Mouse (Mus musculus): ENCODE measurements around the gene Sec11a. TPM values are rescaled to one million over a fixed set of nuclear protein-coding genes. Genes with fewer than 3 reads are reported as not detected.

Sec11a gene
- polyA plus RNA-seq, 1 experiment from 2014 or later = 204 TPM

- ATAC-seq (ENCODE audit: low FRiP score) = no peak
- Histone ChIP-seq H3K36me3 (ENCODE audit: control insufficient read depth, insufficient read depth, low read length) (peaks cover 36% of the 10 kb centered on the region), H3K4me1 (ENCODE audit: control insufficient read depth, insufficient read depth, low read length) (no peaks in the 10 kb centered on the region), H3K4me2 (no peak overlapping the region), H3K9me3 (ENCODE audit: control insufficient read depth, low read length) (no peaks in the 10 kb centered on the region), H3K27ac (ENCODE audit: low read depth, low read length) (no peak overlapping the region), H3K27me3 (ENCODE audit: control insufficient read depth, insufficient read depth, low read length) (no peaks in the 10 kb centered on the region), H3K4me3 (ENCODE audit: low read depth, low read length) (no peak overlapping the region), H3K9ac (ENCODE audit: low read length) (no peak overlapping the region)
- no peak for DNase-seq (ENCODE audit: low spot score, missing footprints)
- 85% methylated on average over 6 of the region's 6 CpGs for WGBS
Observed at GRCm38 (mm10) chr7:80893753-80894129, 53.8 kb downstream of the Sec11a start.

GRCm38 (mm10) chr7:80893086-80893752, 54.4 kb downstream of the Sec11a start:
- ATAC-seq (ENCODE audit: low FRiP score) (no peak), DNase-seq (ENCODE audit: low spot score, missing footprints) (no peak)
- WGBS = 93% methylated on average over 15 of the region's 15 CpGs
- H3K36me3 ChIP-seq (ENCODE audit: control insufficient read depth, insufficient read depth, low read length) = peaks cover 36% of the 10 kb centered on the region
- H3K4me2 ChIP-seq = no peak overlapping the region
- H3K9ac ChIP-seq (ENCODE audit: low read length) = no peak overlapping the region
- no peaks in the 10 kb centered on the region for H3K9me3 ChIP-seq (ENCODE audit: control insufficient read depth, low read length)
- no peaks in the 10 kb centered on the region for H3K4me1 ChIP-seq (ENCODE audit: control insufficient read depth, insufficient read depth, low read length)
- H3K27ac ChIP-seq (ENCODE audit: low read depth, low read length) = no peak overlapping the region
- H3K4me3 ChIP-seq (ENCODE audit: low read depth, low read length) = no peak overlapping the region
- no peaks in the 10 kb centered on the region for H3K27me3 ChIP-seq (ENCODE audit: control insufficient read depth, insufficient read depth, low read length)

GRCm38 (mm10) chr7:80889841-80890241, 57.7 kb downstream of the Sec11a start:
- no peak overlapping the region for H3K4me3 ChIP-seq (ENCODE audit: low read depth, low read length)
- ATAC-seq (ENCODE audit: low FRiP score) (no peak), DNase-seq (ENCODE audit: low spot score, missing footprints) (peak; percentile 81)
- H3K27me3 ChIP-seq (ENCODE audit: control insufficient read depth, insufficient read depth, low read length) = no peaks in the 10 kb centered on the region
- 85% methylated on average over 13 of the region's 13 CpGs for WGBS
- no peaks in the 10 kb centered on the region for H3K4me1 ChIP-seq (ENCODE audit: control insufficient read depth, insufficient read depth, low read length)
- no peak overlapping the region for H3K27ac ChIP-seq (ENCODE audit: low read depth, low read length)
- H3K9ac ChIP-seq (ENCODE audit: low read length) = no peak overlapping the region
- no peaks in the 10 kb centered on the region for H3K9me3 ChIP-seq (ENCODE audit: control insufficient read depth, low read length)
- no peak overlapping the region for H3K4me2 ChIP-seq
- H3K36me3 ChIP-seq (ENCODE audit: control insufficient read depth, insufficient read depth, low read length) = peaks cover 28% of the 10 kb centered on the region; the same call in 1 of the 2 replicates

GRCm38 (mm10) chr7:80889021-80889511, 58.5 kb downstream of the Sec11a start:
- Histone ChIP-seq H3K4me2 (no peak overlapping the region), H3K4me1 (ENCODE audit: control insufficient read depth, insufficient read depth, low read length) (no peaks in the 10 kb centered on the region), H3K27ac (ENCODE audit: low read depth, low read length) (peak overlapping the region; percentile 33; the same call in 1 of the 2 replicates), H3K9me3 (ENCODE audit: control insufficient read depth, low read length) (no peaks in the 10 kb centered on the region), H3K36me3 (ENCODE audit: control insufficient read depth, insufficient read depth, low read length) (peaks cover 27% of the 10 kb centered on the region; the same call in 1 of the 2 replicates), H3K9ac (ENCODE audit: low read length) (no peak overlapping the region), H3K4me3 (ENCODE audit: low read depth, low read length) (no peak overlapping the region), H3K27me3 (ENCODE audit: control insufficient read depth, insufficient read depth, low read length) (no peaks in the 10 kb centered on the region)
- WGBS = 50% methylated on average over 9 of the region's 9 CpGs
- ATAC-seq (ENCODE audit: low FRiP score) = peak; percentile 80
- peak; percentile 89 for DNase-seq (ENCODE audit: low spot score, missing footprints)

GRCm38 (mm10) chr7:80888595-80888994, 59.0 kb downstream of the Sec11a start:
- H3K4me3 ChIP-seq (ENCODE audit: low read depth, low read length) = no peak overlapping the region
- H3K4me1 ChIP-seq (ENCODE audit: control insufficient read depth, insufficient read depth, low read length) = no peaks in the 10 kb centered on the region
- no peaks in the 10 kb centered on the region for H3K9me3 ChIP-seq (ENCODE audit: control insufficient read depth, low read length)
- no peaks in the 10 kb centered on the region for H3K27me3 ChIP-seq (ENCODE audit: control insufficient read depth, insufficient read depth, low read length)
- peaks cover 22% of the 10 kb centered on the region; the same call in 1 of the 2 replicates for H3K36me3 ChIP-seq (ENCODE audit: control insufficient read depth, insufficient read depth, low read length)
- no peak overlapping the region for H3K4me2 ChIP-seq
- no peak overlapping the region for H3K9ac ChIP-seq (ENCODE audit: low read length)
- no peak overlapping the region; the same call in 1 of the 2 replicates for H3K27ac ChIP-seq (ENCODE audit: low read depth, low read length)
- WGBS = 84% methylated on average over 7 of the region's 7 CpGs
- ATAC-seq (ENCODE audit: low FRiP score) (peak; percentile 29; the same call in 1 of the 2 replicates), DNase-seq (ENCODE audit: low spot score, missing footprints) (no peak)

- no peak overlapping the region for H3K27ac ChIP-seq (ENCODE audit: low read depth, low read length)
- no peaks in the 10 kb centered on the region for H3K9me3 ChIP-seq (ENCODE audit: control insufficient read depth, low read length)
- no peaks in the 10 kb centered on the region for H3K27me3 ChIP-seq (ENCODE audit: control insufficient read depth, insufficient read depth, low read length)
- no peaks in the 10 kb centered on the region for H3K36me3 ChIP-seq (ENCODE audit: control insufficient read depth, insufficient read depth, low read length)
- no peak overlapping the region for H3K4me2 ChIP-seq
- H3K4me1 ChIP-seq (ENCODE audit: control insufficient read depth, insufficient read depth, low read length) = no peaks in the 10 kb centered on the region
- WGBS = 8% methylated on average over 1 of the region's 1 CpGs
- H3K4me3 ChIP-seq (ENCODE audit: low read depth, low read length) = no peak overlapping the region
- no peak overlapping the region for H3K9ac ChIP-seq (ENCODE audit: low read length)
- ATAC-seq (ENCODE audit: low FRiP score) = no peak
- DNase-seq (ENCODE audit: low spot score, missing footprints) = no peak
Observed at GRCm38 (mm10) chr7:80885666-80886065, 61.9 kb downstream of the Sec11a start.

GRCm38 (mm10) chr7:80882830-80883505, 64.6 kb downstream of the Sec11a start:
- 25% methylated on average over 14 of the region's 14 CpGs for WGBS
- no peak overlapping the region for H3K27ac ChIP-seq (ENCODE audit: low read depth, low read length)
- no peaks in the 10 kb centered on the region for H3K36me3 ChIP-seq (ENCODE audit: control insufficient read depth, insufficient read depth, low read length)
- no peaks in the 10 kb centered on the region for H3K27me3 ChIP-seq (ENCODE audit: control insufficient read depth, insufficient read depth, low read length)
- DNase-seq (ENCODE audit: low spot score, missing footprints) = no peak
- ATAC-seq (ENCODE audit: low FRiP score) = peak; percentile 66
- H3K9me3 ChIP-seq (ENCODE audit: control insufficient read depth, low read length) = no peaks in the 10 kb centered on the region
- no peaks in the 10 kb centered on the region for H3K4me1 ChIP-seq (ENCODE audit: control insufficient read depth, insufficient read depth, low read length)
- no peak overlapping the region for H3K9ac ChIP-seq (ENCODE audit: low read length)
- no peak overlapping the region for H3K4me2 ChIP-seq
- H3K4me3 ChIP-seq (ENCODE audit: low read depth, low read length) = no peak overlapping the region

GRCm38 (mm10) chr7:80875727-80876126, 71.9 kb downstream of the Sec11a start:
- H3K4me1 ChIP-seq (ENCODE audit: control insufficient read depth, insufficient read depth, low read length) = no peaks in the 10 kb centered on the region
- ATAC-seq (ENCODE audit: low FRiP score) (no peak), DNase-seq (ENCODE audit: low spot score, missing footprints) (no peak)
- H3K27me3 ChIP-seq (ENCODE audit: control insufficient read depth, insufficient read depth, low read length) = peaks cover 22% of the 10 kb centered on the region
- no peak overlapping the region for H3K27ac ChIP-seq (ENCODE audit: low read depth, low read length)
- 23% methylated on average over 37 of the region's 37 CpGs for WGBS
- H3K36me3 ChIP-seq (ENCODE audit: control insufficient read depth, insufficient read depth, low read length) = peaks cover 19% of the 10 kb centered on the region
- H3K4me2 ChIP-seq = no peak overlapping the region
- H3K9ac ChIP-seq (ENCODE audit: low read length) = no peak overlapping the region
- H3K9me3 ChIP-seq (ENCODE audit: control insufficient read depth, low read length) = no peaks in the 10 kb centered on the region
- H3K4me3 ChIP-seq (ENCODE audit: low read depth, low read length) = no peak overlapping the region

GRCm38 (mm10) chr7:80873631-80874030, 73.9 kb downstream of the Sec11a start:
- WGBS = 95% methylated on average over 2 of the region's 2 CpGs
- peaks cover 22% of the 10 kb centered on the region for H3K27me3 ChIP-seq (ENCODE audit: control insufficient read depth, insufficient read depth, low read length)
- ATAC-seq (ENCODE audit: low FRiP score) = no peak
- no peaks in the 10 kb centered on the region for H3K4me1 ChIP-seq (ENCODE audit: control insufficient read depth, insufficient read depth, low read length)
- H3K4me2 ChIP-seq = no peak overlapping the region
- peaks cover 19% of the 10 kb centered on the region for H3K36me3 ChIP-seq (ENCODE audit: control insufficient read depth, insufficient read depth, low read length)
- no peak overlapping the region for H3K4me3 ChIP-seq (ENCODE audit: low read depth, low read length)
- H3K27ac ChIP-seq (ENCODE audit: low read depth, low read length) = no peak overlapping the region
- DNase-seq (ENCODE audit: low spot score, missing footprints) = no peak
- H3K9me3 ChIP-seq (ENCODE audit: control insufficient read depth, low read length) = no peaks in the 10 kb centered on the region
- no peak overlapping the region for H3K9ac ChIP-seq (ENCODE audit: low read length)
